Mouse (Mus musculus) forebrain, embryonic 12.5 days (tissue): ENCODE results near the gene Xpnpep1. TPM values are rescaled to one million over a fixed set of nuclear protein-coding genes. Genes with fewer than 3 reads are reported as not detected.

ENCODE experiments used
- ATAC-seq: fragments of 200-750 bp; cut with Nextera tagmentation; 2 replicates; pipeline ENCODE4 v1.8.0; 2017; ENCODE audit warnings: moderate TSS enrichment; ENCODE audit not compliant: low FRiP score
- H3K27ac ChIP-seq: fragments of 300-500 bp; sonication (generic); 2 replicates; pipeline ENCODE4 v1.5.1; 2016; ENCODE audit warnings: mild to moderate bottlenecking
- H3K27me3 ChIP-seq: fragments of 300-500 bp; sonication (generic); 2 replicates; pipeline ENCODE4 v1.6.1; 2016; ENCODE audit warnings: mild to moderate bottlenecking
- H3K36me3 ChIP-seq: fragments of 300-500 bp; sonication (generic); replicated peaks from 2 replicates; pipeline ENCODE4 v1.6.1; 2016; ENCODE audit warnings: mild to moderate bottlenecking
- H3K4me1 ChIP-seq: fragments of 300-500 bp; sonication (generic); 2 replicates; pipeline ENCODE4 v1.6.1; 2016
- H3K4me2 ChIP-seq: fragments of 300-500 bp; sonication (generic); 2 replicates; pipeline ENCODE4 v1.6.1; 2016; ENCODE audit warnings: mild to moderate bottlenecking, moderate library complexity
- H3K4me3 ChIP-seq: fragments of 300-500 bp; sonication (generic); replicated peaks from 2 replicates; pipeline ENCODE4 v1.5.1; 2016; ENCODE audit warnings: mild to moderate bottlenecking
- H3K9ac ChIP-seq: fragments of 300-500 bp; sonication (generic); 2 replicates; pipeline ENCODE4 v1.6.1; 2016; ENCODE audit warnings: mild to moderate bottlenecking
- H3K9me3 ChIP-seq: fragments of 300-500 bp; sonication (generic); 2 replicates; pipeline ENCODE4 v1.6.1; 2016
- WGBS: fragments of 180-500 bp; shearing (Covaris S2); methylation state at CpG from one replicate; pipeline ENCODE4 v1.1.7; 2016; 5-methylcytosine and 5-hydroxymethylcytosine counted together
- microRNA-seq: library from miRNA; unstranded; fragments of <30 nt; microRNA quantifications from one replicate; pipeline ENCODE4, GENCODE M21; 2017
- polyA plus RNA-seq: library from polyadenylated mRNA; unstranded; fragments of >200 nt; fragmentation: Nextera tagmentation; extraction: Ambion mirVana; gene quantifications from 2 replicates; pipeline ENCODE4 v1.2.1, GENCODE M21; 2016

The Xpnpep1 gene
- polyA plus RNA-seq, 1 experiment from 2014 or later, result 140 TPM

- no peaks in the 10 kb centered on the region for H3K27me3 ChIP-seq
- no peak overlapping the region for H3K4me2 ChIP-seq
- no peaks in the 10 kb centered on the region for H3K9me3 ChIP-seq
- no peak overlapping the region for H3K27ac ChIP-seq
- H3K36me3 ChIP-seq, result no peaks in the 10 kb centered on the region
- no peak overlapping the region for H3K9ac ChIP-seq
- no peaks in the 10 kb centered on the region for H3K4me1 ChIP-seq
- WGBS, result 76% methylated on average over 5 of the region's 5 CpGs
- H3K4me3 ChIP-seq, result no peak overlapping the region
- ATAC-seq, result no peak
These were observed 148.1 kb downstream of the Xpnpep1 start for GRCm38 (mm10) chr19:52891807-52892442.

Small RNA genes within 50 kb of the gene (microRNA-seq; reads per million reads assigned to microRNA genes)
- gene Mir6407, result not detected

Other genes with a start within 250 kb of the Xpnpep1 start
- gene Add3, start 100.2 kb upstream of the Xpnpep1 start, polyA plus RNA-seq, result 48.5 and 51.2 TPM in 2 replicates